Mouse (Mus musculus): ENCODE data around the gene Acacb. TPM values are rescaled to one million over a fixed set of nuclear protein-coding genes. Genes with fewer than 3 reads are reported as not detected.
A peak's percentile ranks its signal among the peaks of the same experiment; 100 is the strongest.

Acacb gene
- polyA plus RNA-seq, 1 experiment from 2014 or later: 1.1 TPM

GRCm38 (mm10) chr5:114264791-114265190, 118.5 kb downstream of the Acacb start:
- no peak for DNase-seq (ENCODE audit: low spot score)

GRCm38 (mm10) chr5:114268646-114269045, 122.3 kb downstream of the Acacb start:
- no peak for DNase-seq (ENCODE audit: low spot score)

GRCm38 (mm10) chr5:114269499-114269898, 123.2 kb downstream of the Acacb start:
- no peak for DNase-seq (ENCODE audit: low spot score)

- no peak for DNase-seq (ENCODE audit: low spot score)
Observed at GRCm38 (mm10) chr5:114269984-114270383, 123.6 kb downstream of the Acacb start.

GRCm38 (mm10) chr5:114273693-114274402, 127.5 kb downstream of the Acacb start, which contains the start of gene Foxn4:
TSS of gene Foxn4 (minus strand) at chr5:114273807.
- no peak for DNase-seq (ENCODE audit: low spot score)

- DNase-seq (ENCODE audit: low spot score): no peak
Observed at GRCm38 (mm10) chr5:114275339-114275738, 129.0 kb downstream of the Acacb start.

DNA sequence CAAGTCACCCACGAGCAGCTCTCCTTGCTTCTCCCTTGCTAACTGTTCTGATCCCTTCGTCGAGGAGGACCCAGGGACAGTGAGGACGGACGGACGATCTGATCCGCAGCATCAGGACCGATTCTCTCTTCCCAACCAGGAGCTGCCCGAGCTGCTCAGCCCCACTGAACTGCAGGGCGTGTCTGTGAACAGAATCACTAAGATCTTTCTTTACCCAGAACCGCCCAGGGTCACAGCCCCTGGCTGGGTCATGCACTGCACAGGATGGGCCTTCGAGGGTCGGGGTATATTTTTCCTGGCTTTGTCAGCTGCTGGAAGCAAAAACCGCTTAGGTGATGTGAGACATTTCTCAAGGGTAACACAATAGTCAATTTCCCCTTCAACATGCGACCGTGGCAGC, 129.7 kb downstream of the Acacb start:
- no peak for DNase-seq (ENCODE audit: low spot score)

DNA sequence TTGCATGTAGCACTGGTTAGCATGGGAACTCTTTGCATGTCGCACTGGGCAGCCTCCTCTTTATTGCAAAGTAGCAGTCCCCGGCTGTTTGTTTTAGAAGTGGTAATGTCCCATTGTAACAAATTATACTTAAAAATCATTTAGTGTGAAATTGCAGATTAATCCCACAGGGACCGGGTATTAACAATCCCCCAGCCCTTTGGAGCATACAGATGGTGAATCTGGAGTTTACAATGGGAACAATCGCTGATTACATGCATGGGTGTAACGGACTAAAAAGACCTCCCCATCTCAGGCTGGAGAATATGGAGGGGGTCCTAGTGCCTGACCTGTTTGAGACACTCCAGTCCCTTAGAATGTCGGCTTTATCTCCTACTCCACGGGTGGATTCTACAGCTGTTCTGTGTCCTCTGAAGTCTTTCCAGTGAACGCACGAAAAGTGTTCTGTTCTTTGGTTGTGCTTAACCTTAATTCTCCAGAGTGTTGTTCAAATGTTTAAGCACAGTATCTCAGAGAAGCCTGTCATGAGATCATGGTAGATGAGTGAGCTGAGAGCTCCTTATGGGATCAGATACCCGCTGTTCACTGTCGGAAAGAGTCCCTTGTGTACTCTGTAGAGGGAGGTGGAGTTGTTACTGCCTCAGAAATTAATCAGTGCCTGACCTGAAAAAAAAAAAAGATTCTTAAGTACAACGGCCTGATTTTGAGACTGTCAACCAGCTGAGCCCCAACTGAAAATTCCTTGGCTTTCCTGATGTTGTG, 133.2 kb downstream of the Acacb start:
- no peak for DNase-seq (ENCODE audit: low spot score)

DNA sequence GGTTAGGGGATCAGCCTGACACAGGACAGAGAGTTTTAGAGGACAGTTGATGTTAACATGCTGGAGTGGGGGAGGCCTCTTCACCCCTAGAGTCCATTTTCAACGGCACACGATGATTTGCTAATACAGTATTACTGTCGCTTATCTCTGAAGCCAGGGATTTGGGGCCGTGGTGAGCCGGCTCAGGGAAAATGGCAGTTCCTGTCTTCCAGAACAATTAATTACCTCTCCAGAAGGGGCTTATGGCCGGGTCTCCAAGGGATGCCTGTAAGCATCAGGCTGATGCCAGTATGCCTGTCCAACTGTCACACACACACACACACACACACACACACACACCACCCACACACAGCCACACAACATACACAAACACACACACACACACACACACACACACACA, 136.0 kb downstream of the Acacb start:
- no peak for DNase-seq (ENCODE audit: low spot score)

DNA sequence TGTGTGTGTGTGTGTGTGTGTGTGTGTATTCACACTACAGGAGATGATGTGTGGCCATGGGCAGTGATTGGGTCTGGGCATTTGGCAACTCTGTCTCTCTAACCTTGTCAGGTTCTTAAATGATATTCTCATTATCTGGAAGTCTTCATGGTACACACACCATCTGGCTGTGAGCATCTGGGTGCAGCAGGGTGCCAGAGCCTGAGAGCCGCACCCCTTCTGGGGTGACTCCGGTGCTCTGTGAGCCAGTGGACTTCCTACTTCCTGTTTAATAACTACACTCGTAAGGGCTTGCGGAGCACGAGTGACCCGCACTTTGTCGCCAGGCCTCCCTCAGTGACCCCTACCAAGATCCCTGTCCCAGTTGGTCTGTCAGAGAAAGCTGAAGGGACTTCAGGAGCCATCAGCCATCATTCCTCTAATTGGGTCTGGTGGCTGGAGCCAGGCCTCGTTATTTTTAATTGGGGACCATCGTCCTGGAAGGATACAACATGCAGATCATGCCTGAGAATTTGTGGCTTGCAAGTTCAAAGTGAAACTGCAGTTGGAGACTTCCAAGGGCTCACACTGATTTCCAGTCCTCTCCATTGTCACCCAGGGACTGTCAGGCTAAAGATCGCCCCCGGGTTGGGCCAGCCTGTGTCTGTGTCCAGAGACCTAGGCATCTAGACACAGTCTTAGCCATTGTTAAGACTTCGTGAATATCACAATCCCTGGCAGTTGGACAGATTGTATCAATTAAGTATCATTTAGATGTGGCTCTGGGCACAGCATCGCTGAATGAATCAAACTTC, 138.5 kb downstream of the Acacb start:
- DNase-seq (ENCODE audit: low spot score): no peak

DNA sequence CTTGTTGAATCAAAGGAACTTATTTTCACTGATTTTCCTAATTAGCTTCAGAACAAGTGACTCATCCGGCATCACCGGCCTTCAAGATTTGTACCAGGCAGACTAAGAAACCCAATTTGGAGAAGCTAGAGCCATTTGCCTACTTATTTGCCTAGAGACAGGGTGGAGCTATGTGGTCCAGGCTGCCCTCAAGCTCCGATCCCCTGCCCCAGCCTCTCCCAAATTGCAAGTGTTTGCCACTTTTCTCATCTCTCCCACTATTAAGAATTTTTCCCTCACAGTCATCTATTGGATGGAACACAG, 139.0 kb downstream of the Acacb start:
- no peak for DNase-seq (ENCODE audit: low spot score)

GRCm38 (mm10) chr5:114286102-114286501, 139.8 kb downstream of the Acacb start:
- no peak for DNase-seq (ENCODE audit: low spot score)

DNA sequence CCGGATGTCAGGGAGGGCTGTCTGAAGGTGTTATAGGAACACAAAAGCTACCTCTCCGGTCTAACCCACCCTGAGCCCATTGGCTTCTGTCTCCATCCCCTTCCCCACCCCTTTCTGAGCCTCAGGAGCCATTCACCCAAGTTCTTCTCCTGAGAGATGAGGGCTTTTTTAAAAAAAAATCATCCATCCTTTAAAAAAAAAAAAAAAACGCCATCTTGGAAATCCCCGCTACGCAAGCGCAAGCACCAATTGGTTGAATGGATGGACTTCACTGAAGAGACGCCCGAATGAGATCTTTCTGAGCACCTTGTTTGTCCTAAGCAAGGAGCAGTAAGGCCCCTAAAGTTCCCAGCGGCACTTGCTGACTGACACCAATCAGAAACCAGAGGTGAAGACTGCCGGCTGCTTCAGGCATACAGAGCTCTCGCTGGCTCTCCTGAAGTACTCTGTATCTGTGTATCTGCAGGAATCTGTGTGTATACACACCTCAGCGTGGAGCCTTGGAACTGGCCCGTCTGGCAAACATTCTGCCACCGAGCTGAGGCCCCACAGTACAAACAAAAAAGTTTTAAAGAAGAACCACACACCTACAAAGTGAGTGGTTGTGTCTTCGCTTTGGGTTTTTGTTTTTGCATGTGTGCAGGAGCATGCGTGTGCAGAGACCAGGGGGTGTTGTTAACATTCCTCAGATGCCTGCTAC, 140.7 kb downstream of the Acacb start:
- DNase-seq (ENCODE audit: low spot score): no peak

DNA sequence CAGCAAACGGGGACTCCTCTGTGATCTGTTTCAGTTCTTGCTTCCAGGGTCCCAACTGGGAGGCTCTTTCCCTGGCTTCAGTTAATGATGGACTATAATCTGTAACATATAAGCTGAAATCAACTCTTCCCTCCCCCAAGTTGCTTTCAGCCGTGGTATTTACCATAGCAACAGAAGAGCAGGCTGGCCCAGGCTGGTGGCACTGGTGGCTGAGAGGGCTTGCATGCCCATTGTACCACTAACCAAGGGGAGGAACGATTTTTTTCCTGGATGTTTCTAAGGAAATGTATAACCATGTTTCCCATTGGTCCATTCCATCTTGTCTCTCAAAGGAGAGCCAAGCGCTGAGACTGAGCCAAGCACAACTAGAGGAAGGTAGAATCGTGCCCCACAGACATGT, 142.1 kb downstream of the Acacb start:
- no peak for DNase-seq (ENCODE audit: low spot score)

DNA sequence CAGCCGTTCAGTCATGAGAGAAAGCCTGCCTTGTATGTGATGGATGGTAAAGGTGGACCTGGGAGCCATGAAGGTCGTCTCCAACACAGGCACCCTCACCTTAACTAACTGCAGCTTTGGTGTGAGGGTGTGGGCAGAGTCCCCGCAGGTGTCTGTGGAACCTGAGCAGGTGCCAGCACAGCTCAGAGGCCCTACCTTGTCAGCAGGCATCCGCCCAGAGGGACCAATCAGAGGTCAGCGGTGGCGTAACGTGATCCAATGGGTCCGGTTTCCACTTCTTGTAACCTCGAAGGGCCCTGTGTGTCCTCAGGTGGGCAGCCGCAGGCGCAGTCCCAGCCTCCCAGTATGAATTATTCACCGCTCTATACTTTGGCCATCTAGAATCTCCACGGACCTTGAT, 142.5 kb downstream of the Acacb start, which contains the start of gene Myo1h:
Gene Myo1h, plus strand, starts transcription at position 293 of the 400 bp plus-strand sequence.
- no peak for DNase-seq (ENCODE audit: low spot score)

DNA sequence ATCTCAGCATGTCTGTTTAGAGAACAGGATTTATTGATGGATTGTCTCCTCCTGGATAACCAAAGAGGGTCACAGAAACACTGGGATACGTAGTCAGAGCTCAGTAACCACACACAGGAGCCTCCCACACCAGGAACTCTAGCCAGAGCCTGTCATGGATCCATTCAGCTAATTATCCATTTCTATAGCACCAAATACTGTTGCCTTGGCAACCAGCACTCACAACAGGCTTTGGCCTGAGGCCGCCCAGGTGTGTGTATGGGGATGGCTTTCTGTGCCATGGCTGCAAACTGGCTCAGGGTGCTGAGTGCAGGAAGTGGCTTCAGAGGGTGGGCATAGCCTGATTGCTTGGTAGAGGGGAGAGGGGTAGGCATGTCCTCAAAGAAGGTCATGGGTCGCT, 143.7 kb downstream of the Acacb start:
- DNase-seq (ENCODE audit: low spot score): no peak

DNA sequence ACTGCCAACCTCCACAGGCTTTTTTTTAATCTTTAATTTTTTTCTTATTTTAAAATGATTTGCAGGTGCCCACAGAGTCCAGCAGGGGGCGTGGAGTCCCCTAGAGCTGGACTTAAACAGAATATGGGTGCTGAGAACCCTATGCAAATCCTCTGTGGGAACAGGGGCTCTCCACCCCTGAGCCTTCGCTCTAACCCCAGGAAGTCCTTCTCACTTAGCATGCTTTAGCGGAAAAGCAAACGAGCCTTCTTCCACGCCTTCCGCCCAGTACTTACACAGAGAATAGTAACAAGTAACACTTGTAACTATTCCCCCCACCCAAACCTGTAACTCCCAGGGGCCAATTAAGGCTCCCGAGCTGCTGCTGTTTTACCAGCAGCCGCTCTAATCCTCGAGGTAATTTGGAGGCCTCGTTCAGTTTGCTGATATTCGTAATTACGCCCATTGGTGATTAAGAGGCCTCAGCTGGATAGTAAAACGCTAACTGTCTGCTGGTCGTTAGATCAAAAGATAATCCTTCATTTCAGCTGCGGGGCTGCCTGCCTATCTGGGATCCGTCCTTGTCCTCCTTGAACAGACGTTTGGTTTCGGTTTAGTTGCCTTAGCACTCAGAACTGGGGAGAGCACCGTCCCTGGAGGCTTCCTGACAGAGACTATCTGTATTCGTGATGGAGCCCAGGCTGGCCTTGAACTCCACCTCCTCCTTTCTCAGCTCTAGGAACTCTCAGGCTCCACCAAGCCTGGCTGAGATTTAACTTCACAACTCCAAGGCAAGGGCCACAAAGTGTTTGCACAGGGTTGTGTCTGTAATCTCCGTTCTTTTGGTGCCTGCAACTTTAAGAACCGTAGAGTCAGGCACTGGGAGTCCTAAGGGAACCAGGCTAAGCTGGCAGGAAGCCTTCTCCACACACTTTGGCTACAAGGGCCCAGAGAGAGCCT, 150.6 kb downstream of the Acacb start:
- DNase-seq (ENCODE audit: low spot score): peak; percentile 16

DNA sequence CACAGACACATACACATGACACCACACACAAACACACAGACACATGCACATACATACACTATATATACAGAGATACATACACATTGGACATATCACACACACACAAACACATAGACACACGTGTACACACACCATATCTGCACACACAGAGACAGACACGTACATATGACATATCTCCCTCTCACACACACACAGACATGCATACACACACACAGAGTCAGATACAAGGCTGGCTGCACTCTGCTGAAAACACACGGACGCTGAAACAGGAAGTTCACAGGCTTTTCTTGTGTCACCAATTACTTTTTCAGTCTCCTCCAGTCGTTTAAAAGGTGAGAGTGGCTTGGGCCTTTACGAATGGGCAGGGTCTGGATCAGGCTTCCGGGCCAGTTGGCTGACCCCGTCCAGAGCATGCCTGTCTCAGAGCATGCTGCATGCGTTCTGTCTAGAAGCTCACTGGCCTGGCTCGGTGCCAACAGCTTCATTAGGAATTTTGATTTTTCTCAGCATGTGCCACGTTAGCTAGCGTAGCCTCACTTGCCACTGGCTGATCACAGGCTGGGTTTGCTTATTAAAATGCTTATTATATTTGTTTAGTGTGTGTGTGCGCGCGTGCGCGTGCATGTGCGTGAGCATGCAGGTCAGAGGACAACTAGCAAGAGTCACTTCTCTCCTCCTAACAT, 152.0 kb downstream of the Acacb start:
- no peak for DNase-seq (ENCODE audit: low spot score)

- no peak for DNase-seq (ENCODE audit: low spot score)
Observed at GRCm38 (mm10) chr5:114299156-114299855, 153.0 kb downstream of the Acacb start.

All from thymus, postnatal 0 days (tissue).